Mouse (Mus musculus) kidney, adult 11 months (tissue): ENCODE results near the gene Slc6a14.

Source experiments
- DNase-seq: peaks from one replicate; pipeline ENCODE4 v3.0.0; 2022

The Slc6a14 gene

GRCm38 (mm10) chrX:21714829-21715228 lies at the start of gene Slc6a14:
TSS of gene Slc6a14 (plus strand) at chrX:21714896.
- no peak for DNase-seq

- no peak for DNase-seq
These were observed 43.8 kb upstream of the Slc6a14 start for GRCm38 (mm10) chrX:21670896-21671295.

- DNase-seq: no peak
These were observed 19.5 kb upstream of the Slc6a14 start for GRCm38 (mm10) chrX:21695220-21695619.

- DNase-seq: no peak
These were observed 19.0 kb upstream of the Slc6a14 start for GRCm38 (mm10) chrX:21695687-21696086.

- DNase-seq: no peak
These were observed 13.1 kb upstream of the Slc6a14 start for GRCm38 (mm10) chrX:21701646-21702045.

- no peak for DNase-seq
These were observed 10.2 kb upstream of the Slc6a14 start for GRCm38 (mm10) chrX:21704470-21704869.

- DNase-seq: no peak
These were observed 597 bp downstream of the Slc6a14 start for GRCm38 (mm10) chrX:21715293-21715692.

- no peak for DNase-seq
These were observed 2.2 kb downstream of the Slc6a14 start for GRCm38 (mm10) chrX:21716885-21717284.

- no peak for DNase-seq
These were observed 30.3 kb downstream of the Slc6a14 start, which contains the start of gene Gm28269 for GRCm38 (mm10) chrX:21744997-21745396. TSS of gene Gm28269 (minus strand) at chrX:21745097.
